Mouse (Mus musculus) stomach, postnatal 0 days (tissue): Measurements from ENCODE around the gene Kmo. TPM values are rescaled to one million over a fixed set of nuclear protein-coding genes. Genes with fewer than 3 reads are reported as not detected.

Experiments used
- ATAC-seq: fragments of 200-750 bp; cut with Nextera tagmentation; 2 replicates; pipeline ENCODE4 v1.8.0; 2017; ENCODE audit not compliant: low FRiP score, low TSS enrichment
- DNase-seq: peaks from one replicate; pipeline ENCODE4 v3.0.0-alpha.2; 2016; ENCODE audit warnings: low spot score
- H3K27ac ChIP-seq: fragments of 300-500 bp; sonication (generic); replicated peaks from 2 replicates; pipeline ENCODE4 v1.5.1; 2014; ENCODE audit warnings: mild to moderate bottlenecking, control low read depth
- H3K27me3 ChIP-seq: fragments of 300-500 bp; sonication (generic); 2 replicates; pipeline ENCODE4 v1.6.1; 2014; ENCODE audit warnings: low read length; ENCODE audit not compliant: control insufficient read depth, insufficient read depth
- H3K36me3 ChIP-seq: fragments of 300-500 bp; sonication (generic); 2 replicates; pipeline ENCODE4 v1.6.1; 2014; ENCODE audit warnings: low read length, mixed read lengths; ENCODE audit not compliant: control insufficient read depth, insufficient read depth
- H3K4me1 ChIP-seq: fragments of 300-500 bp; sonication (generic); replicated peaks from 2 replicates; pipeline ENCODE4 v1.6.1; 2014; ENCODE audit warnings: antibody characterized with exemption; ENCODE audit not compliant: control insufficient read depth, insufficient read depth
- H3K4me2 ChIP-seq: fragments of 300-500 bp; sonication (generic); replicated peaks from 2 replicates; pipeline ENCODE4 v1.6.1; 2014; ENCODE audit warnings: low read depth, mild to moderate bottlenecking, control low read depth, moderate library complexity
- H3K4me3 ChIP-seq: fragments of 300-500 bp; sonication (generic); 2 replicates; pipeline ENCODE4 v1.5.1; 2014; ENCODE audit warnings: low read depth, low read length, control low read depth
- H3K9ac ChIP-seq: fragments of 300-500 bp; sonication (generic); 2 replicates; pipeline ENCODE4 v1.6.1; 2014; ENCODE audit warnings: mild to moderate bottlenecking, low read length, control low read depth, mixed read lengths
- H3K9me3 ChIP-seq: fragments of 300-500 bp; sonication (generic); 2 replicates; pipeline ENCODE4 v1.6.1; 2016; ENCODE audit warnings: low read length; ENCODE audit not compliant: control insufficient read depth
- CTCF ChIP-seq: IDR thresholded peaks from 2 replicates; pipeline ENCODE4 v1.5.1; 2016; ENCODE audit warnings: antibody characterized with exemption, low read depth, mild to moderate bottlenecking, moderate library complexity
- EP300 ChIP-seq: optimal IDR thresholded peaks from 2 replicates; pipeline ENCODE3; 2016; ENCODE audit warnings: antibody characterized with exemption
- WGBS: fragments of 180-500 bp; shearing (Covaris S2); extraction: QIAGEN DNeasy Blood & Tissue Kit; methylation state at CpG from one replicate; pipeline ENCODE4 v1.1.7; 2014; 5-methylcytosine and 5-hydroxymethylcytosine counted together
- polyA plus RNA-seq: library from polyadenylated mRNA; unstranded; fragments of >200 nt; fragmentation: Nextera tagmentation; extraction: Ambion mirVana; gene quantifications from 2 replicates; pipeline ENCODE4 v1.2.1, GENCODE M21; 2015

The Kmo gene
- polyA plus RNA-seq, 1 experiment from 2014 or later, result 0.15 TPM

DNA sequence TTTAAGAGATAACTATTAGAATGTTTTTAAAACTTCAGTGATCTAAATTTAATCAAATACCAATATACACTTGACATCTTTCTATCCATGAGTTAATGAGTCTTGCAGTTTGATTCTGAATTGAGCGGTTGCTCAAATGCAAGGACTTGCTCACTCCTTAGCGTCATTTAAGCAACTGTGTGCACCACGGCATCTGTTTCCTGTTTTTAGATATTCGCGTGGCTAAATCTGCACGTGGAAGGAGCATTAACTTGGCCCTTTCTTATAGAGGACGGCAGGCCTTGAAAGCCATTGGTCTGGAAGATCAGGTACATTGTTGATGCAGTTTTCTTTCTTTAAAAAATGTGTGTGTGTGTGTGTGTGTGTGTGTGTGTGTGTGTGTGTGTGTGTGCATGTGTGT lies 17.5 kb downstream of the Kmo start:
- TF ChIP-seq CTCF (no peak), EP300 (no peak)
- Histone ChIP-seq H3K9me3 (no peaks in the 10 kb centered on the region), H3K4me1 (no peaks in the 10 kb centered on the region), H3K27ac (no peak overlapping the region), H3K4me3 (no peak overlapping the region), H3K36me3 (no peaks in the 10 kb centered on the region), H3K9ac (no peak overlapping the region), H3K27me3 (no peaks in the 10 kb centered on the region), H3K4me2 (no peak overlapping the region)
- no peak for DNase-seq
- no peak for ATAC-seq
- 76% methylated on average over 7 of the region's 7 CpGs for WGBS

DNA sequence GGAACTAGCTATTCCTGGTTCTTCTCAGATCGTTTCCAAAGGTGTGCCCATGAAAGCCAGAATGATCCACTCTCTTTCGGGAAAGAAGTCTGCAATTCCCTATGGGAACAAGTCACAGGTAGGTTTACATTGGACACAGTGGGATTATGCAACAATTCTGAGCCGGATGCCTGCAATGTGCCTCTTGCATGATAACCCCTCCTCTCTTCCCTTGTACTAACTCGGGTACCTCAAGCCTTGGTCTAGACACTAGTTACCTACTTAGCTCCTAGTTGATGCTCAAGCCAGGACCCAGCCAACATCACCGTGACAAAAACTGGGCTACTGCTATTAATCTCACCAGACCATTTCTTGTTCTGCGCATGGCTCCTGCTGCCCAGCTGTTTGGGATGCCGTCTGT lies 18.9 kb downstream of the Kmo start:
- Histone ChIP-seq H3K36me3 (no peaks in the 10 kb centered on the region), H3K4me2 (no peak overlapping the region), H3K4me3 (no peak overlapping the region), H3K9me3 (no peaks in the 10 kb centered on the region), H3K27ac (no peak overlapping the region), H3K9ac (no peak overlapping the region), H3K4me1 (no peaks in the 10 kb centered on the region), H3K27me3 (no peaks in the 10 kb centered on the region)
- ATAC-seq (no peak), DNase-seq (no peak)
- 80% methylated on average over 7 of the region's 7 CpGs for WGBS
- TF ChIP-seq CTCF, result no peak

GRCm38 (mm10) chr1:175640435-175641150 lies 20.4 kb downstream of the Kmo start:
- Histone ChIP-seq H3K4me1 (no peaks in the 10 kb centered on the region), H3K9me3 (no peaks in the 10 kb centered on the region), H3K27ac (no peak overlapping the region), H3K27me3 (no peaks in the 10 kb centered on the region), H3K4me3 (no peak overlapping the region), H3K36me3 (no peaks in the 10 kb centered on the region), H3K4me2 (no peak overlapping the region), H3K9ac (no peak overlapping the region)
- WGBS, result 69% methylated on average over 6 of the region's 6 CpGs
- DNase-seq (no peak), ATAC-seq (no peak)
- no peak for TF ChIP-seq EP300
- TF ChIP-seq CTCF, result no peak

GRCm38 (mm10) chr1:175643496-175644265 lies 23.5 kb downstream of the Kmo start:
- Histone ChIP-seq H3K4me2 (no peak overlapping the region), H3K36me3 (no peaks in the 10 kb centered on the region), H3K27ac (no peak overlapping the region), H3K9me3 (no peaks in the 10 kb centered on the region), H3K4me3 (no peak overlapping the region), H3K4me1 (no peaks in the 10 kb centered on the region), H3K27me3 (no peaks in the 10 kb centered on the region), H3K9ac (no peak overlapping the region)
- DNase-seq (no peak), ATAC-seq (no peak)
- no peak for TF ChIP-seq EP300
- no peak for TF ChIP-seq CTCF
- WGBS, result 52% methylated on average over 5 of the region's 5 CpGs

DNA sequence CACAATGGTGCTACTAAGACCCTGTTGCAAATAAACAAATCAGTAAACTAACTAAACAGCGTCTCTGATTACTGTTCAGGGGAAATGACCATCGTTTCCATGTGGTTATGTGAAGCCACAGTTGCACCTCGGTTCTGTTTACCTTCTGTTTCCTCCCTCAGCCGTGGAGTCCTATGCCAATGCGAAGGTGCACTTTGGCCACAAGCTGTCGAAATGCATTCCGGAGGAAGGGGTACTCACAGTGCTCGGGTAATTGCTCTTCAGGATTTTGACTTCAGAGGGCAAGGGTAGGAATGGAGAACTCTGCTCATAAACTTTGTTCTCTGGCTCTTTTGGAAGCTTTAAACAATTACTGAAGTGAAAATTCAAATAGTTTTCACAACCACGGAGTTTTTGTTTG lies 26.8 kb downstream of the Kmo start:
- no peaks in the 10 kb centered on the region for H3K9me3 ChIP-seq
- TF ChIP-seq EP300, result no peak
- TF ChIP-seq CTCF, result no peak
- WGBS, result 42% methylated on average over 9 of the region's 9 CpGs
- DNase-seq, result no peak
- H3K27ac ChIP-seq, result no peak overlapping the region
- no peaks in the 10 kb centered on the region for H3K36me3 ChIP-seq
- H3K4me1 ChIP-seq, result no peaks in the 10 kb centered on the region
- H3K4me2 ChIP-seq, result no peak overlapping the region
- no peak overlapping the region for H3K9ac ChIP-seq
- no peak overlapping the region for H3K4me3 ChIP-seq
- no peak for ATAC-seq
- H3K27me3 ChIP-seq, result no peaks in the 10 kb centered on the region

DNA sequence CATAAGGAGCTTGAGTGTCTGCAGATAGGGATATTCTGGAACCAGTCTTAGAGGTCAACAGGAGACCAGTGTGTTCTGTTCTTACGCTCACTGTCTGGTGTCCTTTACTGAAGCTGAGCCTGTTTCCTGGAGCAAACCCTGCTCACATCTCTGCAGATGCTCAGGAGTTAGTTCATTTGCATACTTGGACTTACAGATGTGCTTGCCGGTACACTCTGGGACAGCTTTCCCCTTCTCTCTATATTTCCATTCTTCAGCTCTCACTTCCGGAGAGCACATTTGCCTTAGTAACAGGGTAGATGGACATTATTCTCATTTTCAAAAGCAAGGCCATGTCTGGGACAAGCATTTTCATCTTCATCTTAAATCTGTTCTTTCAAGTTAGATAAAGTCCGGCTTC lies 28.4 kb downstream of the Kmo start:
- no peak for TF ChIP-seq CTCF
- no peak for TF ChIP-seq EP300
- H3K27me3 ChIP-seq, result no peaks in the 10 kb centered on the region

More for the DNA sequence above, 28.4 kb downstream of the Kmo start:
- Histone ChIP-seq H3K4me1 (no peaks in the 10 kb centered on the region), H3K4me2 (no peak overlapping the region), H3K27ac (no peak overlapping the region), H3K9ac (no peak overlapping the region), H3K36me3 (no peaks in the 10 kb centered on the region), H3K4me3 (no peak overlapping the region), H3K9me3 (no peaks in the 10 kb centered on the region)
- DNase-seq (no peak), ATAC-seq (no peak)
- 89% methylated on average over 4 of the region's 4 CpGs for WGBS
